Mouse (Mus musculus) olfactory bulb, adult 2 months (tissue): ENCODE measurements around the gene Pdgfra.

Experiments used
- CTCF ChIP-seq: fragments of 200-500 bp; IDR thresholded peaks from 2 replicates; pipeline ENCODE4 v1.5.1; 2012; ENCODE audit warnings: low read depth, mild to moderate bottlenecking, low read length, moderate library complexity; ENCODE audit not compliant: insufficient read depth
- POLR2A ChIP-seq: fragments of 200-500 bp; IDR thresholded peaks from 2 replicates; pipeline ENCODE4 v1.6.1; 2012; ENCODE audit warnings: mild to moderate bottlenecking, low read depth, low read length, moderate library complexity; ENCODE audit not compliant: insufficient read depth

- TF ChIP-seq POLR2A (no peak), CTCF (no peak)
These were observed 1.6 kb upstream of the Pdgfra start for GRCm38 (mm10) chr5:75150341-75150981.
